Mouse (Mus musculus) lung, embryonic 15.5 days (tissue): ENCODE measurements around the gene Herc3. TPM values are rescaled to one million over a fixed set of nuclear protein-coding genes. Genes with fewer than 3 reads are reported as not detected.

Experiments used
- ATAC-seq: fragments of 200-750 bp; cut with Nextera tagmentation; 2 replicates; pipeline ENCODE4 v1.8.0; 2017; ENCODE audit warnings: moderate number of reproducible peaks, borderline replicate concordance; ENCODE audit not compliant: low FRiP score, low TSS enrichment; ENCODE audit errors: extremely low read depth
- H3K27ac ChIP-seq: fragments of 300-500 bp; sonication (generic); 2 replicates; pipeline ENCODE4 v1.5.1; 2015; ENCODE audit warnings: moderate library complexity, mild to moderate bottlenecking, inconsistent platforms
- H3K27me3 ChIP-seq: fragments of 300-500 bp; sonication (generic); 2 replicates; pipeline ENCODE4 v1.6.1; 2015; ENCODE audit warnings: inconsistent platforms
- H3K36me3 ChIP-seq: fragments of 300-500 bp; sonication (generic); 2 replicates; pipeline ENCODE4 v1.6.1; 2015; ENCODE audit warnings: inconsistent platforms
- H3K4me1 ChIP-seq: fragments of 300-500 bp; sonication (generic); 2 replicates; pipeline ENCODE4 v1.6.1; 2015; ENCODE audit warnings: inconsistent platforms
- H3K4me2 ChIP-seq: fragments of 300-500 bp; sonication (generic); 2 replicates; pipeline ENCODE4 v1.6.1; 2015; ENCODE audit warnings: inconsistent platforms, mild to moderate bottlenecking, moderate library complexity
- H3K4me3 ChIP-seq: fragments of 300-500 bp; sonication (generic); 2 replicates; pipeline ENCODE4 v1.5.1; 2015; ENCODE audit warnings: mild to moderate bottlenecking, inconsistent platforms
- H3K9ac ChIP-seq: fragments of 300-500 bp; sonication (generic); 2 replicates; pipeline ENCODE4 v1.6.1; 2015; ENCODE audit warnings: inconsistent platforms
- H3K9me3 ChIP-seq: fragments of 300-500 bp; sonication (generic); 2 replicates; pipeline ENCODE4 v1.6.1; 2016; ENCODE audit warnings: inconsistent platforms
- WGBS: fragments of 180-500 bp; shearing (Covaris S2); methylation state at CpG from one replicate; pipeline ENCODE4 v1.1.7; 2015; 5-methylcytosine and 5-hydroxymethylcytosine counted together
- polyA plus RNA-seq: library from polyadenylated mRNA; unstranded; fragments of >200 nt; fragmentation: Nextera tagmentation; extraction: Ambion mirVana; gene quantifications from 2 replicates; pipeline ENCODE4 v1.2.1, GENCODE M21; 2015

Gene Herc3
- polyA plus RNA-seq, 1 experiment from 2014 or later = 9.9 TPM

DNA sequence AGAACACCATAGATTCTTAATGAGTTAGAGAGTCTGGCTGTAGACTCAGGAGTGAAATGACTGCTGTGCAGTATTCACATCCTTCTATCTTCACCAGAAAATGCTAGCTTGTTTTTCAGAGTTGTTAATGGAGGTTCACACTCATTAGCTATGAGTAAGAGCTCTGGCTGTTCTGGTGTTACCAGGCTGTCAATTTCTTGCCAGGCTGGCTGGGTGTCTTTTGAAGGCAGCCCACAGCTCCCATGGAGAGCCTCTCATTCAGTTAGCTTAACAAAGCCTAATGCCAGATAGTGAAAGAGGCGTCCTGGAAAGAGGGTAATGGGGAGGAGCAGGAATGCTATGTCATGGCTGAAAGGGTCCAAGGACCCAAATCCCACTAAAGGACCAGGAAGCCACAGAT is 6.7 kb downstream of the Herc3 start:
- 13% methylated on average over 1 of the region's 1 CpGs for WGBS

DNA sequence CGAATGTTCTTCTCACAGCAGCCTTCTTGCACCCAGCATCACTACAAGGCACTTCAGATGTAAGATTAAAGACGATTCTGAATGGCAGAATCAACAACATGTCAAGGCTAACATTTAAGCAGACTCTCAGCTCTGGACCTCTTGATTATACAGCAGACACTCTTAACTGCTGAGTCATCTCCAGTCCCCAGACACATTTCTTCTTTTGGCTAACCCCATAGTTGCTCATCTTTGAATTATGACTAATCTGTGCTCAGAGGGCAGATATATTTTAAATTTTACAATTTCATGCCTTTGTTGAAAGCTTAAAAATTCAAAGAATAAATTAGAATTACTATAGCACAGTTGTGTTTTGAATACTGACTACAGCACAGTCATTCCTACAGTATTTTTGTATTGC is 9.9 kb downstream of the Herc3 start:
- Histone ChIP-seq H3K4me1 (no peaks in the 10 kb centered on the region), H3K27me3 (no peaks in the 10 kb centered on the region), H3K27ac (no peak overlapping the region), H3K4me2 (no peak overlapping the region), H3K4me3 (no peak overlapping the region), H3K9ac (no peak overlapping the region), H3K9me3 (no peaks in the 10 kb centered on the region), H3K36me3 (no peaks in the 10 kb centered on the region)
- 49% methylated on average over 2 of the region's 2 CpGs for WGBS
- ATAC-seq = no peak

More for the DNA sequence above, 6.7 kb downstream of the Herc3 start:
- Histone ChIP-seq H3K36me3 (no peaks in the 10 kb centered on the region), H3K27ac (no peak overlapping the region), H3K27me3 (no peaks in the 10 kb centered on the region), H3K9me3 (no peaks in the 10 kb centered on the region), H3K4me3 (no peak overlapping the region), H3K4me2 (no peak overlapping the region), H3K9ac (no peak overlapping the region), H3K4me1 (no peaks in the 10 kb centered on the region)
- ATAC-seq = no peak

DNA sequence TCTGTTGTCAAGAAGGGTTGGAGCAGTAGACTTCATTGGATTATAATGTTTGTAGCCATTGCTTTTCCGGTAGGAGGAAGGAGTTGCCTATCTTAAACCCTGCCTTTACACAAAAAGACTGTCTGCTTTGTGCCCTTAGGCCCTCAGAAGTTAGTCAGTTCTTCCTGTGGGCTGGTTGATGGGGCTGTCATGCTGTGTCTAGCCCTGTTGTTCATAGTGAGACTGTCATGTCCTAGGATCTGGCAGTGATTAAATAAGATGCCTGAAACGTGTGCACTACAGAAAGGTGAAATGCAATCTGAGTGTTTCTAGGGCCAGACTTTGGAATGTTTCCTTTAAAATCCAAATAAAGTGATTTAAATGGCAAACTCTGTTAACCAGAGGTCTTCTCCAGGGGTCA is 10.9 kb downstream of the Herc3 start:
- Histone ChIP-seq H3K4me3 (no peak overlapping the region), H3K4me2 (no peak overlapping the region), H3K36me3 (no peaks in the 10 kb centered on the region), H3K27ac (no peak overlapping the region), H3K9ac (no peak overlapping the region), H3K9me3 (no peaks in the 10 kb centered on the region), H3K4me1 (no peaks in the 10 kb centered on the region), H3K27me3 (no peaks in the 10 kb centered on the region)
- no peak for ATAC-seq
- 51% methylated on average over 2 of the region's 2 CpGs for WGBS

DNA sequence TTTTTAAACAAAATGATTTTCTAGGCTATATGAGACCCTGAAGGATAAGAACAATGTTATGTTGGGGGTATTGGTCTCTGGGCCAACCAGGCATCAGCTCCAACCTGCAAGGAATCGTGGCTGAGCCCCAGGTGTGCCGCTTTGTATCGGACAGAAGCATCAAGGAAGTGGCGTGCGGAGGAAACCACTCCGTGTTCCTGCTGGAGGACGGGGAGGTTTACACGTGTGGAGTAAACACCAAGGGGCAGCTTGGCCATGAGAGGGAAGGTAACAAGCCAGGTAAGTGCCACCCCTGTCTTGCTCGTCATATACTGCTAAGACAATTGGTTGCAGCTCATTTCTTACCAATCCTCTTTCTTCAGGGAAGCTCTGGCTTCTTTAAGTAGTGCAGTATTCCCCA is 12.3 kb downstream of the Herc3 start:
- H3K9ac ChIP-seq = no peak overlapping the region
- ATAC-seq = no peak
- no peak overlapping the region for H3K27ac ChIP-seq
- H3K36me3 ChIP-seq = no peaks in the 10 kb centered on the region
- no peak overlapping the region for H3K4me3 ChIP-seq
- H3K9me3 ChIP-seq = no peaks in the 10 kb centered on the region
- no peaks in the 10 kb centered on the region for H3K4me1 ChIP-seq
- H3K4me2 ChIP-seq = no peak overlapping the region
- no peaks in the 10 kb centered on the region for H3K27me3 ChIP-seq
- 91% methylated on average over 9 of the region's 9 CpGs for WGBS

DNA sequence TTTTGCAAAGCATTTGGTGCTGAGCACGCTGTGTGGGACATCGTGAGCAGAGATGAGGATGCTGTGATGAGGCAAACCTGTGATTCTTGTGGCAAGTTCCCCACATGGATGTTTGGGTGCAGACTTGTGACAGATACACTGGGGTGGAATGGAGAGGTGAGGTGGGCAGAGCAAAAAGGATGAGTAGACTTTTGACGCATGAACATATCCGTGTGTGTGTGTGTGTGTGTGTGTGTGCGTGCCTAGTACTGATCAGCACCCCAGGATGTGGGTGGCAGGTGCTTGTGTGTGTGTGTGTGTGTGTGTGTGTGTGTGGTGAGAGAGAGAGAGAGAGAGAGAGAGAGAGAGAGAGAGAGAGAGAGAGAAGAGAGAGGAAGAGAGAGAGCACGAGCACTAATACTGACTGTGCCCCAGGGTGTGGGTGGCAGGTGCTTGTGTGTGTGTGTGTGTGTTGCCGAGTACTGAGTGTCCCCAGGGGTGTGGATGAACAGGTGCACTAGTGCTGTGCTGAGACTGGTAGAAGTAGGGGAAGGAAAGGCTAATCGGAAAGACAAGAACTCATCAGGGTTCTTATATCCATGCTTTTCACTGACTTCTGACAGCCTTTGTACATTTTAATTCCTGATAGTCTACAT is 13.0 kb downstream of the Herc3 start:
- Histone ChIP-seq H3K27ac (no peak overlapping the region), H3K4me3 (no peak overlapping the region), H3K4me1 (no peaks in the 10 kb centered on the region), H3K4me2 (no peak overlapping the region), H3K36me3 (no peaks in the 10 kb centered on the region), H3K9me3 (no peaks in the 10 kb centered on the region), H3K9ac (no peak overlapping the region), H3K27me3 (no peaks in the 10 kb centered on the region)
- 85% methylated on average over 8 of the region's 8 CpGs for WGBS
- no peak for ATAC-seq

DNA sequence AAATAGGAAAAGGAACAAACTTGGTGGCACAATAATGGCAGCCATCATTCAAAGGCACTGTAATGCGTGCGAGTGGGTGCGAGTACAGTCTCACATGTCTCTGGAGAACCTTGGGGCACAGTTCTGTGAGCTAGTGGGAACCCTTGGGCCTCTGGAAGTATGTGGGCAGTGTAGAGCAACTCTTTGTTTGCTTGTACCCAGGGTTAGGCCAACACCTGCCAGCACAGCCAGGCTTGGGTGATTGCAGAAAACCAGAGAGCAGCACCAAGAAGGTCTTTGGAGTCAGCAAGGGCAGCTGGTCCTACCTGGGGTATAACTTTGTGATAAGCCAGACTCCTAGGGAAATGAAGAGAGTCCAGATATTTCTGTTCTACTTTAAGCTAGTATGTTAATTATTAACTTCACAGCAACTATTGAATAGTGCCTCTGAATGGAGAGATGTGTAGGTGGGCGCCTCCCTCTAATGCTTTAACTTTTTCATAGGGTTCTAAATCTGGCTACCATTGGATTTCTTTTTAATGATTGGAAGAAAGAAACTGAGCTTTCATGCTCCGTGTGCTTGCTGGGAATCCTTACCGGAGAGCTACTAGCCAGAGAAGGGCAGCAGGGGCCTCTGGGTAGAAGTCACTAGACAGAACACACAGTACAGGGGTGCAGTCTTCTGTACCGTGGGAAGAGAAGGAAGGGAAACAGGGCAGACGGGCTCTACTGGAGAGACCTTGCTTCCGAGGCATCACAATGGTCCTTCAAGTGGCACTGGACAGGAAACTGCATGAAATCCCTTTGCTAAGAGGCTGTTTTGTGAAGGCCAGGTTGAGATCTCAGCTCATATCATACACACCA is 15.8 kb downstream of the Herc3 start:
- H3K27ac ChIP-seq = no peak overlapping the region
- no peak for ATAC-seq
- H3K9ac ChIP-seq = no peak overlapping the region
- 76% methylated on average over 9 of the region's 9 CpGs for WGBS
- no peaks in the 10 kb centered on the region for H3K9me3 ChIP-seq
- no peaks in the 10 kb centered on the region for H3K36me3 ChIP-seq
- no peaks in the 10 kb centered on the region for H3K4me1 ChIP-seq
- H3K4me3 ChIP-seq = no peak overlapping the region
- H3K27me3 ChIP-seq = no peaks in the 10 kb centered on the region
- H3K4me2 ChIP-seq = no peak overlapping the region

DNA sequence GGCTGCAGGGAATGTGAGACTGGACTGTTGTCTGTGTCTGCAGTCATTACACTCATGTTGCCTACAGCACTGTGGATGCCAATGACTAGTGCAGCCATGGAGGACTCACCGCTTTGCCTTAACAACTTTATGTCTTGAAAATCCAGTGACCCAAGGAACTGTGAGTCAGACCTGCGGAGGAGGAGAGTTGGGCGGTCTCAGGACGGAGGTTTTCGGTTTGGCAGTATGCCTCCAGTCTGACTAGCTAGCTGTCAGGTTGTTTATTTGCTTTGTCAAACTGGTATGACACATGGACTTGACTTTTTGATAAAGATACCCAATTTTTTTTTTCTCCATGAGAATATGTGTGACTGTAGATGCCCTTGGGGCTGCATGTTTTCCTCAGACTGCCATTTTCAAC is 16.6 kb downstream of the Herc3 start:
- H3K27me3 ChIP-seq = no peaks in the 10 kb centered on the region
- H3K4me1 ChIP-seq = no peaks in the 10 kb centered on the region
- no peak overlapping the region for H3K27ac ChIP-seq
- H3K9ac ChIP-seq = no peak overlapping the region
- ATAC-seq = no peak
- H3K4me2 ChIP-seq = no peak overlapping the region
- no peaks in the 10 kb centered on the region for H3K9me3 ChIP-seq
- no peak overlapping the region for H3K4me3 ChIP-seq
- WGBS = 60% methylated on average over 5 of the region's 5 CpGs
- H3K36me3 ChIP-seq = no peaks in the 10 kb centered on the region

DNA sequence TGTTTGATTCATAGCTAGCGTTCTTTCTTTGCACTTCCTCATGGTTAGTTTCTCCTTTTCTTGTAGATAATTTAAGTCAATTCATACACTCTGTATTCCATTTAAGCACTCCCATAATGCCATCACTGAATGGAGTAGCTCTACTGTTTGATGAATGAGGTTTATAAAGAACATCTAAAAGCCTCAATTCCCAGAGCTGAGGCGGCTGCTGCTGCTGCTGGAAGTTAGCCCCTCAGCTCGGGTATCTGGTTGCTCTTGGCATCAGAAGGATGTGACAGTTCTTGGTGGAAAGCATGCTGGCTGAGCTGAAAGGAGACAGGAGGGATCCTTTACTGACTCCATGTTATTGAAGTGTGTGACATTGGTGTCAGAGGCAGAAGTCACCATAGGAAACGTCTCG is 18.1 kb downstream of the Herc3 start:
- WGBS = 55% methylated on average over 5 of the region's 5 CpGs
- H3K9me3 ChIP-seq = no peaks in the 10 kb centered on the region
- H3K27ac ChIP-seq = no peak overlapping the region
- no peaks in the 10 kb centered on the region for H3K4me1 ChIP-seq
- no peaks in the 10 kb centered on the region for H3K36me3 ChIP-seq
- no peak overlapping the region for H3K4me2 ChIP-seq
- no peaks in the 10 kb centered on the region for H3K27me3 ChIP-seq
- H3K9ac ChIP-seq = no peak overlapping the region
- no peak for ATAC-seq
- H3K4me3 ChIP-seq = no peak overlapping the region

DNA sequence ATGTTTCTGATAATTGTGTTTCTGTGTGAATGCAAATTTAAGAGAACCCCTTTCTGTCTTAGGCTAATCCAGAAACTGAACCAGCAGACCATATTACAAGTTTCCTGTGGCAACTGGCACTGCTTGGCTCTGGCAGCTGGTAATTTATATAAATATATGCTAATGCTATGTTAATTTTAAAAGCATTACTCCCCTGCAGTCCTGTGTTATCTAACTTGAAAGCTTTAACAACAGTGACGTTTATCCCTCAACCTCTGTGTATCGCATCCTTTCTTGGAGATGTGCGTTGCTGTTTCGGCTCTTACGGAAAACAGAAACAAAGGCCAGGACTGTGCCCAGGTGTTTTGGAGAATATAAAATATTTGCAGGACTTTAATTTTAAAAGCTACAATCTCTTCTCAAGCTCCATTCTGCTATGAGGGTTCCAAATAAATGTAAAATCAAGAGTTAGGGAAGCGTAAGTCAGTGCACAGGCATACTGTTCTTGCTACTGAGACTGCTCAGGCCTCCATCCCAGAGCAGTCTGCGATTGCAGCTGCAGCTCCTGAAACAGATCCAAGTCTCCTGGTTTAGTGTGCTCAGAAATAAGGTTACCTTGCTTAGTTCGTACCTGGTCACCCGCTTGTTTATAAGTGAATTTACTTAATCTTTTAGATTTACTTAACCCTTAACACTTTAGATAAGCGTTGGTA is 24.6 kb downstream of the Herc3 start:
- no peaks in the 10 kb centered on the region for H3K9me3 ChIP-seq
- ATAC-seq = no peak
- H3K27me3 ChIP-seq = no peaks in the 10 kb centered on the region
- H3K4me1 ChIP-seq = no peaks in the 10 kb centered on the region
- H3K36me3 ChIP-seq = no peaks in the 10 kb centered on the region
- no peak overlapping the region for H3K4me2 ChIP-seq
- H3K9ac ChIP-seq = no peak overlapping the region
- H3K27ac ChIP-seq = no peak overlapping the region
- no peak overlapping the region for H3K4me3 ChIP-seq
- WGBS = 76% methylated on average over 10 of the region's 10 CpGs

DNA sequence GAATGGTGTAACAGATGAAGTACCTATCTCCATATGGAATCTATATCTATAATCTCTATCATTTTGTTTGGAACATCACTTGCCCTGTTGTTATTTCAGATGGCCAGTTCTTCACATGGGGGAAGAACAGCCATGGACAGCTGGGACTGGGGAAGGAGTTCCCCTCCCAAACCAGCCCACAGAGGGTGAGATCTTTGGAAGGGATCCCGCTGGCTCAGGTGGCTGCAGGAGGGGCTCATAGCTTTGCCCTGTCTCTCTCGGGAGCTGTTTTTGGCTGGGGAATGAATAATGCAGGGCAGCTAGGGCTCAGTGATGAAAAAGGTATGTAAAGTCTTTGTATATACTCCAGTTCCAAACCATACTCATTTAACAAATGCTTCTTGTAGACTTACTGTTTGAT is 25.2 kb downstream of the Herc3 start:
- Histone ChIP-seq H3K9ac (no peak overlapping the region), H3K4me3 (no peak overlapping the region), H3K27me3 (no peaks in the 10 kb centered on the region), H3K36me3 (no peaks in the 10 kb centered on the region), H3K9me3 (no peaks in the 10 kb centered on the region), H3K27ac (no peak overlapping the region), H3K4me2 (no peak overlapping the region), H3K4me1 (no peaks in the 10 kb centered on the region)
- no peak for ATAC-seq
- WGBS = 42% methylated on average over 2 of the region's 2 CpGs

DNA sequence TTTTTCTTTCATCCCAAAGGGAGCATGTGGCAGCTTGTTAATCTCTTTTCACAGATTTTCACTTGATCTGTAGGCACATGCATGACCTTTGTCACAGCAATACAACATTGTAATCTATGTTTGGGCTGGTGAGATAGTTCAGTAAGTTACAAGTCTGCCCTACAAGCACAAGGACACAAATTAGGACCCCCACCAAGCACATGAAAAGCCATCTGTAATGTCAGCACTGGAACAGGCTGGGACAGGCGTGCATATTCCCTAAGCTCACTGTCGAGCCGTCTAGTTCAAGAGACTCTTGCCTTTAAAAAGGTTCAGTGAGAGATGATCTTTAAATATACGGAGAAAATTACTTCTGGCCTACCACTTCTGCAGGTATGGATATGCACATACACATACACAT is 28.3 kb downstream of the Herc3 start:
- Histone ChIP-seq H3K9ac (no peak overlapping the region), H3K36me3 (no peaks in the 10 kb centered on the region), H3K4me1 (no peaks in the 10 kb centered on the region), H3K4me3 (no peak overlapping the region), H3K27me3 (no peaks in the 10 kb centered on the region), H3K27ac (no peak overlapping the region), H3K9me3 (no peaks in the 10 kb centered on the region), H3K4me2 (no peak overlapping the region)
- 83% methylated on average over 4 of the region's 4 CpGs for WGBS
- ATAC-seq = no peak

DNA sequence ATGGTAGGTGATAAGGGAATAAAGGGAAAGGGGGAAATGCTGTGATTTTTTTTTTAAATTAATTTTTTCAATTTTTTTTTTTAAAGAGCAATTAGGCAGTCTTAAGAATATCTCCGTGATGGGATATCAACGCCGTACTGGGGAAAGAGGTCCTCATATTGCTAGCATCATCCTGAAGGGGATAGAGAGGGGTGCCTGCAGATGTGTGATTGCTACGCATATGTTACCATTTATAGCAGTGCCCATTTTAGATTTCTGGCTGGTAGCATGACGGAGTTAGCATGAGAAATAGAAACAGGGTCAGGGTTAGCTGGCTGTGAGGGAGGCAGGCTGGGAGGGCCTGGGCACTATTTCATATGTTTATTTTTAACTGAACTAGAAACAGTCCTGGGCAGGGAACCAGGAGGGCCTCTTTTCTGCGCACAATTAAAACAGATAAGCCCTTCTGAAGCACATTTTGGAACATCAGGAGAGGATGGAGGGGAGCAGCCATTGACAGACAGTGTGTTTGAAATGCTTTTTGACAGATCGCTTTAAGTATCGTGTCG is 31.3 kb downstream of the Herc3 start:
- Histone ChIP-seq H3K4me3 (no peak overlapping the region), H3K4me2 (no peak overlapping the region), H3K27ac (no peak overlapping the region), H3K9ac (no peak overlapping the region), H3K36me3 (no peaks in the 10 kb centered on the region), H3K9me3 (no peaks in the 10 kb centered on the region), H3K4me1 (no peaks in the 10 kb centered on the region), H3K27me3 (no peaks in the 10 kb centered on the region)
- no peak for ATAC-seq
- WGBS = 57% methylated on average over 9 of the region's 9 CpGs
